Mouse (Mus musculus) midbrain, embryonic 14.5 days (tissue): ENCODE measurements around the gene Lrrc74b. TPM values are rescaled to one million over a fixed set of nuclear protein-coding genes. Genes with fewer than 3 reads are reported as not detected.

Source experiments
- ATAC-seq: fragments of 200-750 bp; cut with Nextera tagmentation; 2 replicates; pipeline ENCODE4 v1.8.0; 2017; ENCODE audit warnings: moderate number of reproducible peaks, moderate library complexity; ENCODE audit not compliant: low FRiP score, low TSS enrichment
- DNase-seq: peaks from one replicate; pipeline ENCODE4 v3.0.0-alpha.2; 2015
- H3K27ac ChIP-seq: fragments of 300-500 bp; sonication (generic); replicated peaks from 2 replicates; pipeline ENCODE4 v1.5.1; 2014; ENCODE audit warnings: mild to moderate bottlenecking, low read depth, low read length, moderate library complexity
- H3K27me3 ChIP-seq: fragments of 300-500 bp; sonication (generic); 2 replicates; pipeline ENCODE4 v1.6.1; 2014; ENCODE audit warnings: low read length, control low read depth, mixed read lengths; ENCODE audit not compliant: control insufficient read depth, insufficient read depth
- H3K36me3 ChIP-seq: fragments of 300-500 bp; sonication (generic); 2 replicates; pipeline ENCODE4 v1.6.1; 2014; ENCODE audit warnings: low read length, control low read depth; ENCODE audit not compliant: control insufficient read depth, insufficient read depth
- H3K4me1 ChIP-seq: fragments of 300-500 bp; sonication (generic); 2 replicates; pipeline ENCODE4 v1.6.1; 2014; ENCODE audit warnings: mild to moderate bottlenecking, antibody characterized with exemption, low read length, control low read depth; ENCODE audit not compliant: control insufficient read depth, insufficient read depth
- H3K4me2 ChIP-seq: fragments of 300-500 bp; sonication (generic); 2 replicates; pipeline ENCODE4 v1.6.1; 2014; ENCODE audit warnings: mild to moderate bottlenecking, low read length, moderate library complexity
- H3K4me3 ChIP-seq: fragments of 300-500 bp; sonication (generic); replicated peaks from 2 replicates; pipeline ENCODE4 v1.5.1; 2014; ENCODE audit warnings: low read depth, low read length
- H3K9ac ChIP-seq: fragments of 300-500 bp; sonication (generic); replicated peaks from 2 replicates; pipeline ENCODE4 v1.6.1; 2014; ENCODE audit warnings: mild to moderate bottlenecking, low read length, moderate library complexity
- H3K9me3 ChIP-seq: fragments of 300-500 bp; sonication (generic); 2 replicates; pipeline ENCODE4 v1.6.1; 2016; ENCODE audit warnings: low read length, control low read depth, mixed read lengths; ENCODE audit not compliant: control insufficient read depth
- WGBS: fragments of 180-500 bp; shearing (Covaris S2); extraction: QIAGEN DNeasy Blood & Tissue Kit; methylation state at CpG from one replicate; pipeline ENCODE4 v1.1.7; 2014; 5-methylcytosine and 5-hydroxymethylcytosine counted together
- polyA plus RNA-seq: library from polyadenylated mRNA; unstranded; fragments of >200 nt; fragmentation: Nextera tagmentation; extraction: Ambion mirVana; gene quantifications from 2 replicates; pipeline ENCODE4 v1.2.1, GENCODE M21; 2014

The Lrrc74b gene
- polyA plus RNA-seq, 1 experiment from 2014 or later: 0.95 TPM

- no peaks in the 10 kb centered on the region for H3K36me3 ChIP-seq
- peak; percentile 82 for DNase-seq
- H3K9ac ChIP-seq: peak overlapping the region; percentile 64
- H3K27me3 ChIP-seq: peaks cover 7% of the 10 kb centered on the region
- peak; percentile 66 for ATAC-seq
- peak overlapping the region; percentile 60 for H3K4me2 ChIP-seq
- H3K4me3 ChIP-seq: peak overlapping the region; percentile 53
- H3K9me3 ChIP-seq: no peaks in the 10 kb centered on the region
- peak overlapping the region; percentile 42; the same call in 1 of the 2 replicates for H3K27ac ChIP-seq
- 0 out of 2 replicates have a peak, but pooled peaks cover 3% of the 10 kb centered on the region for H3K4me1 ChIP-seq
- WGBS: 13% methylated on average over 45 of the region's 45 CpGs
Measured at GRCm38 (mm10) chr16:17575870-17576824, 15.1 kb upstream of the Lrrc74b start.

DNA sequence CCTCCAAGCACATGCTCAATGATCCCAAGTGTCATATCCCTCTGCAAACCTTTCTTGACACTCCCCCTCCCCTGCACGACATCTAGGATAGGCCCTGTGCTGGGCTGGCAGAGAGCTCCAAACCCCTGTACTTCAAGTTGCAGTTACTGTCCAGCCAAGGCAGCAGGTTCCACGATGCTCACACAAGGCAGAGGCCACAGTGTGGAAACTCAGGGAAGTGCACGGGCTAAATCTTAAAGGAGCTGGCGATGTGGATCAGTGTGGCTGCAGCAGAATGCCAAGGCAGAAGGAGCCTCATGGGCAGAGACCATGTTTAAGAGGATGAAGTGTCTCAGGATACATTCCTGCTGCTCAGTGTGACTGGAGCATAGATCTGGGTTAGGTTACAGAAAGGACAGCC lies 5.1 kb upstream of the Lrrc74b start:
- 22% methylated on average over 4 of the region's 4 CpGs for WGBS

DNA sequence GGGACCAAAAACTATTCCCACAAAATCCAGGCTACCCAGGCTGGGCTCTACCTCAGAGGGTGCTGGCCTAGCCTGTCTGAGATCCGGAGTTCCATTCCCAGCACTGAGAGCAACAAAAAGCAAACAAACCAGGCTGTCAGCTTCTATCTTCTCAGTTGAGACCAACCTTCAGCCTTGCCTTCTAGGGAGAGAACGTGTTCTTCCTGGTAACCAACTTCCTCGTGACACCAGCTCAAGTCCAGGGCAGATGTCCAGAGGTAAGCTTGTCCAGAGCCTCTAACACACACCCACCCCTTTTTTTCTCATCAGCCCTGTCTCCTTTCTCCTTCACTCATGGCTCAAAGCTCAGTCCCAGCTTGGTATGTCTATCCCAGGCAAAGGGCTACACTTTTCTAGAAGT lies 3.7 kb upstream of the Lrrc74b start:
- Histone ChIP-seq H3K4me3 (no peak overlapping the region), H3K4me1 (peaks cover 11% of the 10 kb centered on the region), H3K9ac (no peak overlapping the region), H3K27me3 (no peaks in the 10 kb centered on the region), H3K27ac (no peak overlapping the region), H3K9me3 (no peaks in the 10 kb centered on the region), H3K36me3 (no peaks in the 10 kb centered on the region), H3K4me2 (no peak overlapping the region)
- DNase-seq: no peak
- 79% methylated on average over 3 of the region's 3 CpGs for WGBS
- ATAC-seq: no peak

More for the DNA sequence above, 5.1 kb upstream of the Lrrc74b start:
- H3K36me3 ChIP-seq: no peaks in the 10 kb centered on the region
- no peaks in the 10 kb centered on the region for H3K27me3 ChIP-seq
- peaks cover 7% of the 10 kb centered on the region for H3K4me1 ChIP-seq
- H3K4me3 ChIP-seq: no peak overlapping the region
- H3K4me2 ChIP-seq: no peak overlapping the region
- H3K9ac ChIP-seq: no peak overlapping the region
- no peaks in the 10 kb centered on the region for H3K9me3 ChIP-seq
- H3K27ac ChIP-seq: no peak overlapping the region
- no peak for ATAC-seq
- DNase-seq: peak; percentile 1

DNA sequence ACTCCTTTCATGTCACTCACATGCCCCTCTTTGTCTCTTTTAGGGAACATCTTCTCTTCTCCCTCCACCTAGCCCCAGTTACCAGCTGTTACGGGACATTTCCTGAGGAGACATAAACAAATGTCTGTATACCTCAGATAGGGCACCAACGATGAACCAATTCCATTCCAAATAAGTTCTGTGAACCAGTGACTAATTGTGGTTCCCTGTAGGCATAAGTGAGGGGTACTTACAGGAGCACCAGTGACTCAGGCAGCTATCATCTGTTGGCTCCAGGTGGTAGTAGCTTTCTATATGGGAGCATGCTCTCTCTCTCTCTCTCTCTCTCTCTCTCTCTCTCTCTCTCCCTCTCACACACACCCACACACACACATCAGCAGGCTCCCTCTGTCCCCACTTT lies 3.2 kb upstream of the Lrrc74b start:
- ATAC-seq (no peak), DNase-seq (no peak)
- Histone ChIP-seq H3K27ac (no peak overlapping the region), H3K36me3 (no peaks in the 10 kb centered on the region), H3K9ac (no peak overlapping the region), H3K4me3 (no peak overlapping the region), H3K4me1 (peaks cover 12% of the 10 kb centered on the region), H3K4me2 (no peak overlapping the region), H3K9me3 (no peaks in the 10 kb centered on the region), H3K27me3 (no peaks in the 10 kb centered on the region)
- WGBS: 91% methylated on average over 2 of the region's 2 CpGs

DNA sequence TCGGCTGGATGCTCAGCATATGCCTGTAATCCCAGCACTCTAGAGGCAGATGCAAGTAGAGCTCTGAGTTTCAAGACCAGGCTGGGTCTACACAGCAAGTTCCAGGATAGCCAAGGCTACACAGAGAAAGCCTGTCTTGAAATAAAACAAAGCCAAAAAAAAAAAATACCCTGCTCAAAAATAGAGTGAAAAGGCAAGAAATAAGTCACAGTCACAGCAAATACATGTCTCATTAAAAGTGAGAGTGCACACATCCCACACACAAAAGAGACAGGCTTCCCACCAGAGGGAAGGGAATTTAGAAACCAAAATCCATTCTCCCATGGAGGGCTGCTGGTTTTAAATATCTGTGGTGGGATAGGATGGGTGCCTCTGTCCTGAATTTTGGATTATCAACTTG lies 2.5 kb upstream of the Lrrc74b start:
- peaks cover 18% of the 10 kb centered on the region for H3K4me1 ChIP-seq
- no peak overlapping the region for H3K4me2 ChIP-seq
- DNase-seq (no peak), ATAC-seq (no peak)
- H3K9me3 ChIP-seq: no peaks in the 10 kb centered on the region
- 38% methylated on average over 1 of the region's 1 CpGs for WGBS
- H3K4me3 ChIP-seq: no peak overlapping the region
- H3K36me3 ChIP-seq: no peaks in the 10 kb centered on the region
- no peak overlapping the region for H3K9ac ChIP-seq
- no peaks in the 10 kb centered on the region for H3K27me3 ChIP-seq
- H3K27ac ChIP-seq: no peak overlapping the region

GRCm38 (mm10) chr16:17561751-17562208 lies 733 bp upstream of the Lrrc74b start, which contains the start of gene P2rx6:
P2rx6 (plus strand) TSS chr16:17561885.
- Histone ChIP-seq H3K4me1 (peaks cover 24% of the 10 kb centered on the region), H3K9ac (0 out of 2 replicates have a peak within 1 kb of the TSS, but pooled peaks have one; percentile 12), H3K4me3 (peak within 1 kb of the TSS; percentile 15; the same call in 1 of the 2 replicates), H3K9me3 (no peaks in the 10 kb centered on the region), H3K27ac (peak within 1 kb of the TSS; percentile 41; the same call in 1 of the 2 replicates), H3K36me3 (no peaks in the 10 kb centered on the region), H3K27me3 (no peaks in the 10 kb centered on the region), H3K4me2 (peak within 1 kb of the TSS; percentile 47)
- WGBS: 4% methylated on average over 10 of the region's 10 CpGs
- peak; percentile 50 for DNase-seq
- ATAC-seq: 0 out of 2 replicates have a peak, but pooled peaks have one; percentile 36

DNA sequence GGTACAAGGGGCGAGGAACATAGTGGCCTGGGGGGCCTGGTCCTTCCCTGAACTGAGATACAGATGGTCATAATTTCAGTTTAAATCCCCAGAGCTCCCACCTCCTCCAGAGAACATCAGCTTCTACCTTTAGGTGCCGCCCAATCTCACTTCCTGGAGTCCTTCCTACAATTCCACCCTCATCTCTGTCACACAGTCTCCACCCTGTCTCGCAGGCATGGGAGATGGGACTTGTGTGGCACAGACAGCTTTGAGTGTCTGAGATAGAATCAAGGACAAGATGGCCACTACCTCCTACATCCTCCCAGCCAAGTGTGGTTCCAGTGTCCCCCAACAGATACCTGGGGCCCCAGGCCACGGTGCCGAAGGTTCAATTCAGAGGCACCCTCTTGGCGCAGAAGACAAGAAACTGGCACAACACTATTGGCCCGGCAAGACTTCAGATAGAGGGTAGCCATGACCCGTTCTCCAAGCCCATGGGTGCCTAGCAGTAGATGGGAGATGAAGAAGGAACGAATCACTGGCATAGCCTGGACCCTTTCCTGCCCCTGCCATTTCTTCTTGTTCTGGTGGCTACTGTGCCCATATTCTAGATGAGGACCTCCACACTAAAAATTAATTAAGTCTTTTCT lies 1.5 kb downstream of the Lrrc74b start:
- peaks cover 28% of the 10 kb centered on the region for H3K4me1 ChIP-seq
- H3K9me3 ChIP-seq: no peaks in the 10 kb centered on the region
- H3K4me2 ChIP-seq: no peak overlapping the region; the same call in 1 of the 2 replicates
- 67% methylated on average over 9 of the region's 9 CpGs for WGBS
- ATAC-seq: no peak
- no peak overlapping the region for H3K4me3 ChIP-seq
- no peak overlapping the region for H3K9ac ChIP-seq
- H3K27me3 ChIP-seq: no peaks in the 10 kb centered on the region
- H3K27ac ChIP-seq: no peak overlapping the region
- H3K36me3 ChIP-seq: no peaks in the 10 kb centered on the region
- no peak for DNase-seq

DNA sequence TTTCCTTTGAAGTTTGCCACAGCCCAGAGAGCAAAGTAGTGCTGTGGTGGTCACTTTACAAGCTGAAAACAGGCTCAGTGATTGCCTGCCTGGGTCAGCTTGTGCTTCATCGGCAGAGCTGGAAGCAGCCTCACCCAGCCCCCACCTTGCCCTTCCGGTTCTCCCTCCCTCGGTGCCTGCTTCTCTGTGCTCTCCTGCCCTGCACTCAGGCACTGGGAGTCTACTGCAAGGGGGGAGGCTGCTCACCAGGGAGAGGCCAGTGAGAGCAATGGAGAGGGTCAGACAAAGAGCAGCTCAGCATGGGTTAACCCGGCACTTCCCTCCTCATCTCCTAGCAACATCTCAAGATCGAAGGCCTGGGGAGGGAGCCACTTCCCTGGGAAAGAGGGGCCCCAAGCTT lies 2.2 kb downstream of the Lrrc74b start:
- Histone ChIP-seq H3K27me3 (no peaks in the 10 kb centered on the region), H3K9ac (no peak overlapping the region; the same call in 1 of the 2 replicates), H3K36me3 (no peaks in the 10 kb centered on the region), H3K4me3 (no peak overlapping the region), H3K4me1 (peaks cover 34% of the 10 kb centered on the region), H3K4me2 (peak overlapping the region; percentile 35), H3K27ac (no peak overlapping the region), H3K9me3 (no peaks in the 10 kb centered on the region)
- WGBS: 1% methylated on average over 5 of the region's 5 CpGs
- DNase-seq: peak; percentile 20
- peak; percentile 28; the same call in 1 of the 2 replicates for ATAC-seq
